Mouse (Mus musculus): ENCODE measurements around the gene Car14.
"Not testable (repeated sequence)": the region's sequence is repeated elsewhere in the genome, so short reads cannot be mapped to it uniquely, and the experiment has no call there.

Gene Car14

DNA sequence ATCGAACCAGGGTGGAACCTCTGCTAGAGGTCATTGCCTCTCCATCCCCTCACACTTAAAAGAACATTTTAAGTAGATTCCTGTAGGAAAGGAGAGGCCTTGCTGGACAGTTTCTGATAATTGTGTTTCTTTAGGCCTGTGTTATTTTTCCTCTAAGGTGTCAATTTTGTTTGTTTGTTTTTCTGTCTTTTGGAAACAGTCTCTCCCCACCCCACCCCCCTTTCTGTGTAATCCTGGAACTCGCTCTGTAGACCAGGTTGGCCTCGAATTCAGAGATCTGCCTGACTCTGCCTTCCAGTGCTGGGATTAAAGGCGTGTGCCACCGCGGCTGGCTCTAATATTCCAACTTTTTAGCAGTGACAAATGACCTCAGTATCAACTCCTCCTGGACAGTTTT, 23.8 kb upstream of the Car14 start:
- no peak for DNase-seq (ENCODE audit: extremely low read depth, insufficient read length, low spot score)

GRCm38 (mm10) chr3:95925087-95925486, 20.6 kb upstream of the Car14 start:
- DNase-seq (ENCODE audit: extremely low read depth, insufficient read length, low spot score): no peak

DNA sequence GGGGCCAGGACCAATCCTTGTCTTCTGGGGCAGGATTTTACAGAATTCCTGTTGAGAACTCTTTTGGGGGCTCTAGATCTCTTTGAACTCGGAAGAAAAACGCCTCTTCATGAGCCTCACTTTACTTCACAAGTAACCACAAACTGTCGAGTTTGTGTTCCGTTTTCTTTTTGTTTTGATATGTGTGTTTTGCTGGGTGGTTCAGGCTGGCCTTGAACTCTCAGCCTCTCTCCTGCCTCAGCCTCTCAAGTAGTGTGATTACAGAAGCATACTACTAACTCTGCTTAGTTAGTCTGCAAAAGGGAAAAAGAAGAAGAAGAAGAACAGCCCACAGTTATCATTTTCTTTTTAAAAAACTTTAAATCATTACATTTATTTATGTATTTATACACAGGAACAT, 19.7 kb upstream of the Car14 start:
- DNase-seq (ENCODE audit: extremely low read depth, insufficient read length, low spot score): no peak

- not testable (repeated sequence) for DNase-seq (ENCODE audit: extremely low read depth, insufficient read length, low spot score)
Measured at GRCm38 (mm10) chr3:95923429-95923828, 18.9 kb upstream of the Car14 start.

- DNase-seq (ENCODE audit: extremely low read depth, insufficient read length, low spot score): not testable (repeated sequence)
Measured at GRCm38 (mm10) chr3:95920532-95920931, 16.0 kb upstream of the Car14 start.

DNA sequence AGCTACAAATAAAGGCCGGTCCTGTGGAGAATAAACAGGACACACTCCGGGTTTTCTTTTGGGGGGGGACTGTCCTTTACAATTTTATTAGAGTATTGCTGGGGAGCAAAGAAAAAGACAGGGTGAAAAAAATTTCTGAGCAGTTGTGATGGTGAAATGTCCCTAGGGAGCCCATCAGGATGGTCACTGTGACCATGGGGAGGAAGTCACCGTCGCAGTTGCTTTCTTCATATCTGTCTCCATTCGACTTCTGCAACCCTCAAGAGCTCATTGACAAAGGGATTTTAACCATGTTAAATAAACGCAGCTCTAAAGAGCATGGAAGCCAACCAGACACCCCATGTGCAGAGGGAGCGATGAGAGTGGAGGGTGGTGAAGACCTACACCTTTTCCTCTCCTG, 12.3 kb upstream of the Car14 start:
- DNase-seq (ENCODE audit: extremely low read depth, insufficient read length, low spot score): no peak

GRCm38 (mm10) chr3:95914706-95915105, 10.2 kb upstream of the Car14 start:
- DNase-seq (ENCODE audit: extremely low read depth, insufficient read length, low spot score): no peak

DNA sequence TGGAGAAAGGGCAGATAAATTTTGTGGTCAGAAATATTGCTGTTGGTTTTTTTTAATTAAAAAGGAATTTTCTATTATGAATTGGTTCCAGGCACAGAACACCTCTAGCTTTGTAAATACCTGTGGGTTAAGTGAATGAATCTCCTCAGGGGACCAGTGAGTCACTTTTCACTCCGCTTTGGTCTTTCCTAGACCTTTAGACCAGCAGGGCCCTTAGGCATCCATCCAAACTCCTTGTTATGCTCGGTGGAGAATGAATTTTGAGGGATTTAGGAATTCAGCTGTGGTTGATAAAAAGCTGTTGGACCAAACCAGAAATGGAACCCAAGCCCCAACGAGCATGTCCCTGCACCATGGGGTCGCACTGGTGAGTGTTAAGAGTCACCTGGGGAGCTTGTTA, 3.1 kb upstream of the Car14 start:
- peak; percentile 63 for DNase-seq (ENCODE audit: extremely low read depth, insufficient read length, low spot score)

GRCm38 (mm10) chr3:95906860-95907259, 2.4 kb upstream of the Car14 start:
- DNase-seq (ENCODE audit: extremely low read depth, insufficient read length, low spot score): no peak

DNA sequence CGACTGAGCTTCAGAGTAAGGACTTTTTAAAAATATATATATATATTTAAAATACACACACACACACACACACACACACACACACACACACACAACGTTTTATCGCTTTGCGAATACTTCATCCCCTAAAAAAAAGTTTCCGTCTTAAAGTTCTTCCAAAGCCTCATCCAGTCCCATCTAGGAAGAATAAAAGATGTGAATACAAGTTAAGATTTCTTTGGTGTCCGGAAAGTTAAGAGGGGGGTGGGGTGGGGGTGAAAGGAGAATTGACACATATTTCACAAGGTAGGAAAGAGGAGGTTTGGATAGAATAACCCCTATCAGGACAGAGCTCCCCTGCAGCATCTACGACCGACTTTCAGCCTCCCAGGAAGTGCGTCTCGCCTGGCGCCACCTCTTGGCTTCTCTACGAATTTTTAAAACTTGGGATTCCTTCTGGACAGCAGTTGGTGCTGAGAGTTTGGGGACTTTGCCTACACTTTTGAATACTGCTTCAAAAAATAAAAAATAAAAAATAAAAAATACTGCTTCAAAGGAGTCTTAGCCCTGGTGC, 1.5 kb upstream of the Car14 start:
- DNase-seq (ENCODE audit: extremely low read depth, insufficient read length, low spot score): no peak

DNA sequence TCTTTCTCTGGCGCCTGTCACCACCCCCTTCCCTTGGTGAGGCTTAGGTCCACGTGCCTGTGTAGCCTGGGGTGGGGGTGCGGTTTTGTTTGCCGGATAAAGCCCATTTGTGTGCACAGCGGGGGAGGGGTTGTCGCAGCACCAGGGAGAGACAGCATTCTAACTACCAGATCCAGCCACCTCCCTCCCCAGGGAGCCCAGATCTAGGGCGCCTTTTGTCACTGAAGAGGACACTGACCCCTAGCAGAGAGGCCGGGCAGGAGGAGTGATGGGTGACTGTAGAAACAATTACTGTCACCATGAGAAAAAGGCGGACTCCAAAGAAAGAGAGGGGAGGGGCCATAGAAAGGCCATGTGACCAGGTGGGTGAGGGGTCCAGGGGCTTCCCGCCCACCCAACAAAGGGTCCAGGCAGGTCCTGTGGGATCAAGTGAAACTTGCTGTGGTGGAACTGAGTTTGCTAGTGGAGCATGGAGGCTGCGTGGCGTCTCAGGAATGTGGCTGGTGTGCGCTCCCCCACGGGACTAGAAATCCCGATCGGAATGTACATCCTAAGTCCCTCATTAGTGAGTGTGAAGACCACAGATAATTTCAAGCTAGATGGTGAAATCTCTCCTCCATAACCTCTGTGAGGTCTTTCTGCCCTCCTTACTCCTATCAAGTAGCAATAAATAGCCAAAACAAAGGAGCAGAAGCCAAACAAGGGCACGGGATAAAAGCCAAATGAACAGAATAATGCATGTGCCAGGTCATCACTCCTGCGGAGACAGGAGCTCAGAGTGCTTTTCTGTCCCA, 852 bp upstream of the Car14 start:
- DNase-seq (ENCODE audit: extremely low read depth, insufficient read length, low spot score): no peak

- DNase-seq (ENCODE audit: extremely low read depth, insufficient read length, low spot score): no peak
Measured at GRCm38 (mm10) chr3:95903753-95904502, 563 bp downstream of the Car14 start.

GRCm38 (mm10) chr3:95902643-95903042, 1.8 kb downstream of the Car14 start:
- DNase-seq (ENCODE audit: extremely low read depth, insufficient read length, low spot score): no peak

GRCm38 (mm10) chr3:95902373-95902625, 2.2 kb downstream of the Car14 start:
- no peak for DNase-seq (ENCODE audit: extremely low read depth, insufficient read length, low spot score)

GRCm38 (mm10) chr3:95901616-95902372, 2.7 kb downstream of the Car14 start:
- no peak for DNase-seq (ENCODE audit: extremely low read depth, insufficient read length, low spot score)

DNA sequence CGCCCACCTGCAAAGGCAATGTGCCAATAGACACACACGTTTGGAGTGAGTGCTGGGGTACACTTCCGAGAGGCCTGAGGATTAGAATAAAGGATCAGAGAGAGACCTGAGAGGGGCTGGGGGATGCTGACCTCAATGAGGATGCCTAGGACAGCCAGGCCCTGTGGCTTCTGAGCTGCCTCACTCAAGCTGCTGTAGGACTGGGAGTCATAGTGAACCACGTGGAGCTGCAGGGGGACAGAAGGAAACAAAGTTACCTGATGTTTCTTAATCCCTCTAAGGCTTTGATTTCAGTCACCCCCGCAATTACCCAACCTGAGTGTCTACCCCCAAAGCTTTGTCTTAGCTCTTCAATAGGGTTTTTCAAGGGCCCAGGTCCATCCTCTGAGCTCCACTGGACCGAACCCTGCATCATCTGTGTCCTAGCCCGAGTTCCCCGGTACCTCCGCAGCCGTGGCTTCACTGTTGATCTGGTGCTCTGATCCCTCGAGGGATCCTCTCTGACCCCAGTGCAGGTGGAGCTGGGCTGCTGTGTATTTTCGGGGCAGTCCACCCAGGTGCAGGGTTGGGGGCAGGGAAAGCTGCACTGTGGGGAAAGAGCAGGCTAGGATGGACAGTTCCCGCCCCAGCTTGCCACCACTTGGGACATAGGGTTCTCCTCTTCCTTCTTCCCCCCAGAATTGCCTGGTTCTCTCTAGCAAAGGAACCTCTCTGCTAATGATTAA, 4.5 kb downstream of the Car14 start:
- no peak for DNase-seq (ENCODE audit: extremely low read depth, insufficient read length, low spot score)

DNA sequence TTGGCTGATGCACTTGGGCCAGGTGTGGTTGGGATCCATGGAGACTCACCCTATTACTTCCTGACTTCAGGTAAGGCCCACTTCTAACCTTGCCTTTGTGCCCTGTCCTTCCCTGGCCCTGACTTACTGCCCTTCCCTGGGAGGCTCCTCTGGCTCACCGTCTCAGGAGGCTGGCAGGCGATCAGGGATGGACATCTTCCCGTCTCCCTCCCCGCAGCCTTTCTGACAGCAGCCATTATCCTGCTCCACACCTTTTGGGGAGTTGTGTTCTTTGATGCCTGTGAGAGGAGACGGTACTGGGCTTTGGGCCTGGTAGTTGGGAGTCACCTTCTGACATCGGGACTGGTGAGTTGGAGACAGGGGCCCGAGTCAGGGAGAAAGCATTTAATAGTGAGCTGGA, 9.0 kb downstream of the Car14 start:
- not testable (repeated sequence) for DNase-seq (ENCODE audit: extremely low read depth, insufficient read length, low spot score)

GRCm38 (mm10) chr3:95894317-95895160, 10.0 kb downstream of the Car14 start:
- peak; percentile 59 for DNase-seq (ENCODE audit: extremely low read depth, insufficient read length, low spot score)

DNA sequence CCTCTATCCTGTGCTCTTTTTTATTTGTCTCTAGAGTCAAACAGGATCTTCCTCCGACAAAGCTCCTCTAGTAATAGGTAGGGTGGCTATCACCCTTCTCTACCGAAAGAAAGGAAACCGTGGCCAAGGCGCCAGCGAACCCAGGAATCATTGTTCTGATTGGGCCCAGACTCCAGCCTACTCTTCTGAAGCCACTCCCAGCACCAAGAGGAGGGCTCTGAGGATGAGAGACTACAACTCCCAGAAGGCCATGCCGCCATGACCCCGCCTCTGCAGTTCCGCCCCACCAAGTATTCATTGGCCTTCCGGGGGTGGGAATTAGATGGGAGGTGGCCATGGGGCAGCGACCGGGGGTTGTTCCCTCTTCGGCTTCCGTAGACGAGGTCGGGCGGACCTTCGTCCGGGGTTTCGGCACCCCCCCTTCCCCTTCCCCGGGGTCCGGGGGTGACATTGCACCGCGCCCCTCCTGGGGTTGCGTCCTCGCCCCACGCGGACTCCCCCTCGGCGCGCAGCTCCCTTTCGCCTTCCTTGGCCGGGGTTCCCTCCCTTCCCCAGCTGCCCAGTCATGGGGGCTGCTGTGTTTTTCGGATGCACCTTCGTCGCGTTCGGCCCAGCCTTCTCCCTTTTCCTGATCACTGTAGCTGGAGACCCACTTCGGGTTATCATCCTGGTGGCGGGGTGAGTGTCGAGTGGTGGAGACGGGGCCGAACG, 10.7 kb downstream of the Car14 start, which contains the start of gene Aph1a:
Gene Aph1a (plus strand): TSS at position 364 of the 711 bp plus-strand sequence.
- DNase-seq (ENCODE audit: extremely low read depth, insufficient read length, low spot score): peak; percentile 92
